Mouse (Mus musculus): Measurements from ENCODE around the gene Itih3. TPM values are rescaled to one million over a fixed set of nuclear protein-coding genes. Genes with fewer than 3 reads are reported as not detected.

The Itih3 gene
- polyA plus RNA-seq, 1 experiment from 2014 or later, result 2.5 TPM

DNA sequence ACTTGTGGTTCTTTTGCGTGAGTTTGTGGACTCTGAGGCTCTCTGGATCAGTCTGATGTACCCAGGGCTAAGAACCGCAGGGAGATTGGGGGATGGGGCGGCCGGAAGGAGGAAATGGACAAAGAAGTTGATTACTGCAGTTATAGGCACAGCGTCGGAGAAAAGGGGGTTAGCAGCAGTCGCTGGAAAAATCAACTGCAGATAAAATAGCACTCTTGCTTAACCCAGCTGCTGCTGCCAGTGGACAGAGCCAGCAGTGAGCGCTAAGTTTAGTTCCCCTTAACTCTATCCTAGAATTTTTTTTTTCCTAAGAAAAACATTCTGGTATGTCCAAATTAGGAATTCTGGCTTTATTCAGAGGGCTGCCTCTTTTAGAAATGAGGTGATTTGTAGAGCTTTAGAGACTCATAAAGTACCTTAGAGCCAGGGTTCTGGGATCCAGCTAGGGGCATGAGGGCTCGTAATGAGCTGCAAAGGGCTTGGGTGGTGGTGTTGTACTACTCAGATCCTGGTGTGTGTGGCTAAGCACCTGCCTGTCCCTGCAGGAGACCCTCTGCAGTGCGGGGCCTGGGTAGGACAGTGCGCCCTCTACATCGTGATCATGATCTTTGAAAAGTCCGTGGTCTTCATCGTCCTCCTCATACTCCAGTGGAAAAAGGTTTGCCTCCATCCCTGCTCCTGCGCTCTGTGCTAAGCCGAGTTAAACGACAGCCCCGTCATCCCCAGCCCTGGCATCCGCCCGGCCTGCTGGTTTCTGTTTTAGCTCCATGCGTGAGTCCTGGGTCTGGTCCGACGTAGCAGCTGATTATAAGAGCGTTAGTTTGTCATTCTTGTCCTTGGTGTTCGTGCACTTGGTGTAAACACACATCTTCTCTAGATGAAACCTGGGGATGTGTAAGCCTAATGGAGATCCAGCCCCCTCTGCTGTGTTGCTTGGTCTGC lies 53.1 kb downstream of the Itih3 start:
- H3K27me3 ChIP-seq (ENCODE audit: control insufficient read depth, insufficient read depth, low read length), result no peaks in the 10 kb centered on the region
- no peaks in the 10 kb centered on the region for H3K9me3 ChIP-seq (ENCODE audit: control insufficient read depth, low read length)
- H3K4me1 ChIP-seq (replicated peaks; ENCODE audit: control insufficient read depth, insufficient read depth, low read length), result no peaks in the 10 kb centered on the region
- H3K36me3 ChIP-seq (replicated peaks; ENCODE audit: control insufficient read depth, insufficient read depth), result peaks cover 54% of the 10 kb centered on the region
- H3K27ac ChIP-seq, result no peak overlapping the region
- 89% methylated on average over 25 of the region's 25 CpGs for WGBS
- H3K9ac ChIP-seq, result no peak overlapping the region
- no peak overlapping the region for H3K4me2 ChIP-seq (replicated peaks)
- DNase-seq (ENCODE audit: low spot score) (no peak), ATAC-seq (ENCODE audit: low FRiP score) (no peak)
- no peak overlapping the region for H3K4me3 ChIP-seq (replicated peaks; ENCODE audit: low read length)

DNA sequence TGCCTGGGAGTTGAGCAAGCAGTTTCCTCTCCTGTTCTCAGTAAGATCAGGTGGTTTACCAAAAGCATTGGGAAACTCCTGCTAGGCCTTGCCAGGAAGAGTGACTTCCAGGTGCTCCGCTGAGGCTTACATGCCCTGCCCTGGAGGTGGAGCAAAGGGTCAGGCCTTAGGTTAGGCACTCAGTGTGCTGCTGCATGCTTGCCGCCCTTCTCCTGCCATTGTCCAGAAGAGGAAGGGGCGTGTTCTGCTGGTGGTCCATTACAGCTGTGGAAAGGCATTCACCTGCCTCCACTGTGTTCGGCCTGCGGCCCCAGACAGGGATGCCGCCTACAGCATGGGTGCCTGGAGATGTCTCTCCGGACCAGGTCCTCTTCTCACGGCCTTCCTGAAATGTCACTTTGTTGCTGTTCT lies 54.2 kb downstream of the Itih3 start:
- no peaks in the 10 kb centered on the region for H3K9me3 ChIP-seq (ENCODE audit: control insufficient read depth, low read length)
- DNase-seq (ENCODE audit: low spot score) (no peak), ATAC-seq (ENCODE audit: low FRiP score) (no peak)
- H3K4me1 ChIP-seq (replicated peaks; ENCODE audit: control insufficient read depth, insufficient read depth, low read length), result no peaks in the 10 kb centered on the region
- H3K9ac ChIP-seq, result no peak overlapping the region
- no peaks in the 10 kb centered on the region for H3K27me3 ChIP-seq (ENCODE audit: control insufficient read depth, insufficient read depth, low read length)
- no peak overlapping the region for H3K27ac ChIP-seq
- H3K36me3 ChIP-seq (replicated peaks; ENCODE audit: control insufficient read depth, insufficient read depth), result peaks cover 56% of the 10 kb centered on the region
- WGBS, result 93% methylated on average over 8 of the region's 8 CpGs
- no peak overlapping the region for H3K4me3 ChIP-seq (replicated peaks; ENCODE audit: low read length)
- H3K4me2 ChIP-seq (replicated peaks), result no peak overlapping the region

DNA sequence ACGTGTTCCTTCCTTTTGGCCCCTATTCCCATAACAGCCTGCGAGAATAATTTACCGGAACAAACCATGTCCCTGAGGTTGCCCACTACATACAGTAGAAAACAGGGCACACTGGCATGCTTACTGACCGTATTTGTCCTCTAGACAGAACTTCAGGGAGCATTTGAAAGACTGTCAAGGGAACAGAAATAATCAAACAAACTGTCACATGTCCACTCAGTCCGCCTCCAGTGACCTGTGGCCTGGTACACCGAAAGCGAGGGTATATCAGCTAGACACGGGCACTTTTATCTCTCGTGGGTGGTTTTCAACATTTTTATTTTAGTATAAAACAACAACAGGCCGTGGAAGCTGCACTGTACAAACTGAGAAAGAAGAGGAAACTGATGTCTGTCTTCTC lies 54.7 kb downstream of the Itih3 start:
- H3K9ac ChIP-seq, result no peak overlapping the region
- DNase-seq (ENCODE audit: low spot score), result no peak
- 91% methylated on average over 10 of the region's 10 CpGs for WGBS
- no peaks in the 10 kb centered on the region for H3K4me1 ChIP-seq (replicated peaks; ENCODE audit: control insufficient read depth, insufficient read depth, low read length)
- H3K9me3 ChIP-seq (ENCODE audit: control insufficient read depth, low read length), result no peaks in the 10 kb centered on the region
- no peak overlapping the region for H3K4me2 ChIP-seq (replicated peaks)
- H3K36me3 ChIP-seq (replicated peaks; ENCODE audit: control insufficient read depth, insufficient read depth), result peaks cover 52% of the 10 kb centered on the region
- no peak overlapping the region for H3K4me3 ChIP-seq (replicated peaks; ENCODE audit: low read length)
- no peaks in the 10 kb centered on the region for H3K27me3 ChIP-seq (ENCODE audit: control insufficient read depth, insufficient read depth, low read length)
- H3K27ac ChIP-seq, result no peak overlapping the region
- no peak for ATAC-seq (ENCODE audit: low FRiP score)

DNA sequence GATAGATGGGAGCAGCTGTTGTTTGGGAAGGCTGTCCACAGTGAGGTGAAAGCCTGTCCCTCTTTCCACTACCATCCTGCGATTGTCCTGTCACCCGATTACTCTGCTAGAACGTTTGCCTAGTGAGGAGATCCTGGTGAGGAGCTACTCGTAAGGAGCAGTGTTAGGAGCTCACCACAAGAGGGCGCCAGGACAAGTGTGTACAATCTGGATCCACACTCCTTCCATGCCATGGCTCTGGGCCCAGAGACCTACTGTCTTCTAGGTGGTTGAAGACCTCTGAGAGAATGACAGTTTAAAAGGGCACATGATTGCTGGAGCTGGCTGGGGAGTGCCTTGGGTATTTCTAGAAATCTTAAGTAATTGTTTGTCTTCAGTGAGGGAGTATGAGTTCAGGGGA lies 56.5 kb downstream of the Itih3 start:
- Histone ChIP-seq H3K9me3 (ENCODE audit: control insufficient read depth, low read length) (no peaks in the 10 kb centered on the region), H3K36me3 (replicated peaks; ENCODE audit: control insufficient read depth, insufficient read depth) (peaks cover 40% of the 10 kb centered on the region; the same call in 1 of the 2 replicates), H3K4me2 (replicated peaks) (no peak overlapping the region), H3K27me3 (ENCODE audit: control insufficient read depth, insufficient read depth, low read length) (no peaks in the 10 kb centered on the region), H3K27ac (no peak overlapping the region), H3K9ac (no peak overlapping the region), H3K4me1 (replicated peaks; ENCODE audit: control insufficient read depth, insufficient read depth, low read length) (no peaks in the 10 kb centered on the region), H3K4me3 (replicated peaks; ENCODE audit: low read length) (no peak overlapping the region)
- DNase-seq (ENCODE audit: low spot score) (peak; percentile 68), ATAC-seq (ENCODE audit: low FRiP score) (no peak)
- WGBS, result 40% methylated on average over 5 of the region's 5 CpGs

DNA sequence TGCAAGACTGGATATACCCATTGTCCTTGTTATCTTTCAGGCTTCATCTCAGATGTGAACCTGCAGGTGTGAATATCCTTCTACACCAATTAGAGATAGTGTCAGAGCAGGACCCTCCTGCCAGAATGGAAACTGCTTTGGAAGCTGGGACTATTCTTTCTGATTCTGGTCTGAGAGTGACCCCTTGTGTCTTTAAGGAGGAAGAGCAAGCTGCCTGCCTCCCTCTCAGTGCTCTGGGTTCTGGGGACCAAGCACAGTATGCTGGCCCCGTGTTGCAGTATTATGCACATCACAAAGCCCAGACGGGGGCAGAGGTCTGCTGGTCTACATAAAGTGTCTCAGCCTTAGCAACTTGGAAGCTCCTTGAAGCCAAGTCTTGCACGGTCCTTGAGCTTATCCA lies 58.2 kb downstream of the Itih3 start:
- 78% methylated on average over 3 of the region's 3 CpGs for WGBS
- H3K9ac ChIP-seq, result no peak overlapping the region
- H3K36me3 ChIP-seq (replicated peaks; ENCODE audit: control insufficient read depth, insufficient read depth), result peaks cover 33% of the 10 kb centered on the region; the same call in 1 of the 2 replicates
- H3K4me2 ChIP-seq (replicated peaks), result no peak overlapping the region
- DNase-seq (ENCODE audit: low spot score), result peak; percentile 38
- H3K4me3 ChIP-seq (replicated peaks; ENCODE audit: low read length), result no peak overlapping the region
- no peak for ATAC-seq (ENCODE audit: low FRiP score)
- H3K27ac ChIP-seq, result no peak overlapping the region
- H3K9me3 ChIP-seq (ENCODE audit: control insufficient read depth, low read length), result no peaks in the 10 kb centered on the region
- H3K27me3 ChIP-seq (ENCODE audit: control insufficient read depth, insufficient read depth, low read length), result no peaks in the 10 kb centered on the region
- no peaks in the 10 kb centered on the region for H3K4me1 ChIP-seq (replicated peaks; ENCODE audit: control insufficient read depth, insufficient read depth, low read length)

DNA sequence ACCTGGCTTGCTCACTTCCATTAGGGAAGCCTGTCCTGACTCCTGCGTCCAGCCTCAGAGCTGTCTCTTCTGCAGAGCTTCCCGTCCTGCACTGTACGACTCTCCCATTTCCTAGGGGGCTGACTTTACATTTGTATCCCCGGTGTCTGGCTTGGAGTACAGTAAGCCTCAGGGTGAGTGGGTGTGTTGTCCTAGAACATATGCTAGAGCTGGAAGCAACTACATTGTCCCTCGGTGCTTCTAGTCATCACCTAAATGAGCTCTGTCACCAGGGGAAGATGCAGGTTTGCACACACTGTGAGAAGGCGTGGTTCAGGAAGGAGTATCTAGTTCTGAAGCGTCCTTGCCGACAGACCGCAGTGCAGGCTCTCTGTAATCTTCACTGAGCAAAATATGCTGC lies 61.2 kb downstream of the Itih3 start:
- 92% methylated on average over 9 of the region's 9 CpGs for WGBS
- Histone ChIP-seq H3K4me3 (replicated peaks; ENCODE audit: low read length) (no peak overlapping the region), H3K27me3 (ENCODE audit: control insufficient read depth, insufficient read depth, low read length) (no peaks in the 10 kb centered on the region), H3K36me3 (replicated peaks; ENCODE audit: control insufficient read depth, insufficient read depth) (peaks cover 24% of the 10 kb centered on the region; the same call in 1 of the 2 replicates), H3K27ac (no peak overlapping the region), H3K9ac (no peak overlapping the region), H3K4me2 (replicated peaks) (no peak overlapping the region), H3K4me1 (replicated peaks; ENCODE audit: control insufficient read depth, insufficient read depth, low read length) (no peaks in the 10 kb centered on the region), H3K9me3 (ENCODE audit: control insufficient read depth, low read length) (no peaks in the 10 kb centered on the region)
- no peak for DNase-seq (ENCODE audit: low spot score)
- ATAC-seq (ENCODE audit: low FRiP score), result no peak

DNA sequence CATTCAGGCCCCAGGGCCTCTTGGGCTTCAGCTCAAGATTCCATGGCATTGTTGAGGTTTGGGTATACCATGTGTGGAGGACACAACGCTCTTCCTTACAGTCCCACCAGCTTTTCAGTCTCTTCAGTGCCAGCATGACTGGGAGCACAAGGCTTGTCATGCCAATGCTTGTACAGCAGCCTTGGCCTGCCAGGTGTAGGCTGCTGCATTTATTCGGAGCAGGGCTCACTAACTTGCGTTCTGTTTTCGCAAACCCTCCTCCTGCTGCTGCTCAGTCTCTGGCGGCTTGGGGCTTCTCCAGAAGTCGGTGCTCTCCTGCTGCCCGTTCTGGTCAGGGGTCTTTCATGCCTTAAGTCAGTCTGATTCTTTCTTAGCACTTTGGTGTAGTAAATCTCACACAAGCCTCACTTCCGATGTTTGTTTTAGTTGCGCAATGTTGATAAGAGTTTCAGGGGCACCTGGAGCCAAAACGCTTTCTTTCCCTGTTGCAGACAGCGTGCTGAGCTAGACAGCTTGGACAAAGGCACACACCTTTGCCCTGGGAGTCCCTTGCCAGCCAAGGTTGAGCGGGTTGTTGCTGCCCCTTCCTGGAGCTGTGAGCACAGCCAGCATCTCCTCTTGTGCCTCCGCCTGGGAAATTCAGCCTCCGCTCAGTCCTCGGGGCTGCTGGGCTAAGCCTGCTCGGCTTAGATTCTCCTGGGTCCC lies 62.0 kb downstream of the Itih3 start:
- Histone ChIP-seq H3K4me1 (replicated peaks; ENCODE audit: control insufficient read depth, insufficient read depth, low read length) (no peaks in the 10 kb centered on the region), H3K9me3 (ENCODE audit: control insufficient read depth, low read length) (no peaks in the 10 kb centered on the region), H3K36me3 (replicated peaks; ENCODE audit: control insufficient read depth, insufficient read depth) (peaks cover 16% of the 10 kb centered on the region; the same call in 1 of the 2 replicates), H3K4me2 (replicated peaks) (no peak overlapping the region), H3K9ac (no peak overlapping the region), H3K4me3 (replicated peaks; ENCODE audit: low read length) (no peak overlapping the region), H3K27me3 (ENCODE audit: control insufficient read depth, insufficient read depth, low read length) (no peaks in the 10 kb centered on the region), H3K27ac (no peak overlapping the region)
- ATAC-seq (ENCODE audit: low FRiP score), result no peak
- WGBS, result 80% methylated on average over 16 of the region's 16 CpGs
- DNase-seq (ENCODE audit: low spot score), result no peak

Other genes starting within 250 kb of the Itih3 start
- gene Sfmbt1, start 208.9 kb downstream of the Itih3 start, polyA plus RNA-seq (2014; fragmentation: Nextera tagmentation; extraction: Ambion mirVana), result 19.8 and 20.0 TPM in 2 replicates
- gene Tmem110, start 98.2 kb downstream of the Itih3 start, polyA plus RNA-seq (2014; fragmentation: Nextera tagmentation; extraction: Ambion mirVana), result 21.6 and 24.0 TPM in 2 replicates
- gene Mustn1, start 44.6 kb downstream of the Itih3 start, polyA plus RNA-seq (2014; fragmentation: Nextera tagmentation; extraction: Ambion mirVana), result 0.67 and 1.5 TPM in 2 replicates
- not detected in 2 replicates for gene Itih4, start 37.3 kb downstream of the Itih3 start, polyA plus RNA-seq (2014; fragmentation: Nextera tagmentation; extraction: Ambion mirVana)
- not detected in 2 replicates for gene Itih1, start 19.5 kb upstream of the Itih3 start, polyA plus RNA-seq (2014; fragmentation: Nextera tagmentation; extraction: Ambion mirVana)
- 13.4 and 14.1 TPM in 2 replicates for gene Nek4, start 27.6 kb upstream of the Itih3 start, polyA plus RNA-seq (2014; fragmentation: Nextera tagmentation; extraction: Ambion mirVana)
- gene Glt8d1, start 77.6 kb upstream of the Itih3 start, polyA plus RNA-seq (2014; fragmentation: Nextera tagmentation; extraction: Ambion mirVana), result 59.5 and 64.4 TPM in 2 replicates
- gene Spcs1, start 77.9 kb upstream of the Itih3 start, polyA plus RNA-seq (2014; fragmentation: Nextera tagmentation; extraction: Ambion mirVana), result 315 and 357 TPM in 2 replicates
- gene Pbrm1, start 95.4 kb upstream of the Itih3 start, polyA plus RNA-seq (2014; fragmentation: Nextera tagmentation; extraction: Ambion mirVana), result 98.2 and 105 TPM in 2 replicates
- 43.2 and 44.6 TPM in 2 replicates for gene Gnl3, start 95.4 kb upstream of the Itih3 start, polyA plus RNA-seq (2014; fragmentation: Nextera tagmentation; extraction: Ambion mirVana)
- gene Smim4, start 205.2 kb upstream of the Itih3 start, polyA plus RNA-seq (2014; fragmentation: Nextera tagmentation; extraction: Ambion mirVana), result 55.5 and 77.7 TPM in 2 replicates
- 260 and 277 TPM in 2 replicates for gene Nt5dc2, start 207.3 kb upstream of the Itih3 start, polyA plus RNA-seq (2014; fragmentation: Nextera tagmentation; extraction: Ambion mirVana)
- gene Stab1, start 244.9 kb upstream of the Itih3 start, polyA plus RNA-seq (2014; fragmentation: Nextera tagmentation; extraction: Ambion mirVana), result 17.9 and 27.6 TPM in 2 replicates

Data from hindbrain, embryonic 14.5 days (tissue).